In the genomic region with DNA sequence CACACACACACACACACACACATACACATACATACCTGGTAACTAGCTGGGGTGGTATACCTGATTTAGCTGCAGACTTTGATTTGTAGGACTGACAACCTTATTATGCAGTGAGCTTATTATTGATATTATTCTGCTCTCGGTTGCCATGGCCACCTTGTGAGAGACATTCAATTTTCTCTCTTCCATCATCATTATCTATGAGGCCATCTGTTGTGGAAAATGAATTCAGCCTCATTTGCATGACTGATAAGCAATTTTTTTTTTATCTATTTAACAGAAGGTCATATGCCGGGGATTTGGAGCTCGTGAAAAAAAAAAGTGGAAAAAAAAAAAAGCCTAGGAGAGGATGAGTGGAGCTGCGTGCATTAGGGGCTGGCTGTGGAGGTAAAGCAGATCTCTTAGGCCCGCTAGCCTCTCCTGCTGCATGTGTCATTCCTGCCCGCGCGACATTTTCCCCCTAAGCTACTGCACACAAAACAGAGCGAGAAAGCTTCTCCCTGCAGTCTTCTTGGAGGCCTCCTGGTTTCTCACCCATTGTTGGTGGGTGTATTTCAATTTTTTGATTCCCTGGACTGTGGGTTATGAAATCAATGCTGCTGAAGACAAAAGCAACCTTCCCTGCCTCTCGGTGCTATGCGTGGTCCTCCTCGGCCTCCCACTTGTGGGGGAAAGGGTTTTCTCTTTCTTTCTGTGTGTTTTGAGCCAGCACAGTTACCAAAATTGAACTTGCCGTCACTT, we compare ENCODE assay signal across 8 mouse cellular contexts. TPM values are rescaled to one million over a fixed set of nuclear protein-coding genes. Genes with fewer than 3 reads are reported as not detected.
DNase-seq lines count a peak whose midpoint lies in the region; ATAC-seq lines count a peak whose summit lies in the region.

A gene (plus strand): TSS at position 354 of the 741 bp plus-strand sequence.

- no peak within 1 kb of the TSS for H3K27ac ChIP-seq in kidney, embryonic 16.5 days (ENCODE audit: low read length)

- no peaks in the 10 kb centered on the region for H3K4me1 ChIP-seq in kidney, embryonic 16.5 days (ENCODE audit: insufficient read depth, low read length)

- intact Hi-C loops in left cerebral cortex, postnatal 4 days (cut with DNase I), result loop anchor here (10.0 kb wide), 1 partner anchor 173 kb away; no protein-coding TSS in a partner anchor
- intact Hi-C loops in gastrocnemius, postnatal 36 days (cut with DNase I), result no loop called here

- no peaks in the 10 kb centered on the region for H3K36me3 ChIP-seq in kidney, embryonic 16.5 days (ENCODE audit: insufficient read depth, low read length)

- H3K9ac ChIP-seq in kidney, embryonic 16.5 days (replicated peaks; ENCODE audit: low read length), result no peak within 1 kb of the TSS

- WGBS in kidney, embryonic 16.5 days, result 43% methylated on average over 13 of the region's 13 CpGs

- DNase-seq in embryo, embryonic 11 days, result peak; percentile 23
- DNase-seq in embryo, embryonic 9.5 days (ENCODE audit: extremely low spot score), result no peak
- peak; percentile 62 for DNase-seq in cerebellum, adult 11-12 months
- DNase-seq in frontal cortex, postnatal 36 days (ENCODE audit: low spot score in 2 of 2), result peak; percentile 60 to 62
- DNase-seq in left cerebral cortex, postnatal 4 days, result peak; percentile 34
- DNase-seq in right cerebral cortex, postnatal 25 days, result peak; percentile 45
- no peak for DNase-seq in gastrocnemius, postnatal 36 days

- no peak for ATAC-seq in kidney, embryonic 16.5 days (ENCODE audit: low FRiP score, low TSS enrichment)

- no peak within 1 kb of the TSS for H3K4me2 ChIP-seq in kidney, embryonic 16.5 days (replicated peaks; ENCODE audit: low read depth, low read length)

- peaks cover 33% of the 10 kb centered on the region for H3K27me3 ChIP-seq in kidney, embryonic 16.5 days (ENCODE audit: insufficient read depth, low read length)

- H3K4me3 ChIP-seq in kidney, embryonic 16.5 days (ENCODE audit: low read length), result no peak within 1 kb of the TSS

- no peaks in the 10 kb centered on the region for H3K9me3 ChIP-seq in kidney, embryonic 16.5 days (ENCODE audit: low read length)

RNA-seq across cellular contexts. Expression of the gene that starts here (rescaled TPM):
- 100 to 1,000 TPM; 267 to 283 TPM for total RNA-seq in left cerebral cortex, postnatal 4 days (2021)
- not detected for total RNA-seq in gastrocnemius, postnatal 36 days (2021)
- polyA plus RNA-seq in kidney, embryonic 16.5 days (2015; fragmentation: Nextera tagmentation; extraction: Ambion mirVana), result 0.39 and 0.41 TPM in 2 replicates

Comparison
In these comparisons a context has a peak if more than half of its experiments do, and no peak if none do; other contexts are left out.
1. RNA of the gene that starts here (total RNA-seq): 267 to 283 TPM in left cerebral cortex, postnatal 4 days; not detected in gastrocnemius, postnatal 36 days; every median in the first group is over 100 times any median in the second.
2. DNase-seq: peak in embryo, embryonic 11 days (single experiment), cerebellum, adult 11-12 months (single experiment), frontal cortex, postnatal 36 days (2 of 2), left cerebral cortex, postnatal 4 days (single experiment) and right cerebral cortex, postnatal 25 days (single experiment); none in embryo, embryonic 9.5 days (single experiment) and gastrocnemius, postnatal 36 days (0 of 2).